Mouse (Mus musculus) E14TG2a.4 (cell line): ENCODE measurements at regions not wholly inside any gene's neighbourhood (a gene's known extent, or its start where the extent isn't known, plus 50 kb on each side); places are given as distances from the start of the nearest gene placed in this dataset.
"Not testable (repeated sequence)": the region's sequence is repeated elsewhere in the genome, so short reads cannot be mapped to it uniquely, and the experiment has no call there.

Source experiments
- H3K27me3 ChIP-seq: 2 replicates; pipeline ENCODE4 v1.6.1; 2014; ENCODE audit warnings: low read length, control low read depth; ENCODE audit not compliant: insufficient read depth
- H3K36me3 ChIP-seq: 2 replicates; pipeline ENCODE4 v1.6.1; 2014; ENCODE audit warnings: low read length, control low read depth; ENCODE audit not compliant: insufficient read depth
- H3K4me1 ChIP-seq: replicated peaks from 2 replicates; pipeline ENCODE4 v1.6.1; 2014; ENCODE audit warnings: low read depth, low read length, control low read depth
- H3K4me3 ChIP-seq: replicated peaks from 2 replicates; pipeline ENCODE4 v1.5.1; 2014; ENCODE audit warnings: mild to moderate bottlenecking, low read length
- H3K9me3 ChIP-seq: 2 replicates; pipeline ENCODE4 v1.6.1; 2014; ENCODE audit warnings: low read length, control low read depth
- CTCF ChIP-seq: conservative IDR thresholded peaks from 2 replicates; pipeline ENCODE4 v1.5.1; 2014; ENCODE audit warnings: low read length
- NANOG ChIP-seq: IDR thresholded peaks from 2 replicates; pipeline ENCODE4 v1.6.1; 2014; ENCODE audit warnings: borderline replicate concordance, low read length, mixed read lengths
- POU5F1 ChIP-seq: IDR thresholded peaks from 2 replicates; pipeline ENCODE4 v1.6.1; 2014; ENCODE audit warnings: low read length, borderline replicate concordance

DNA sequence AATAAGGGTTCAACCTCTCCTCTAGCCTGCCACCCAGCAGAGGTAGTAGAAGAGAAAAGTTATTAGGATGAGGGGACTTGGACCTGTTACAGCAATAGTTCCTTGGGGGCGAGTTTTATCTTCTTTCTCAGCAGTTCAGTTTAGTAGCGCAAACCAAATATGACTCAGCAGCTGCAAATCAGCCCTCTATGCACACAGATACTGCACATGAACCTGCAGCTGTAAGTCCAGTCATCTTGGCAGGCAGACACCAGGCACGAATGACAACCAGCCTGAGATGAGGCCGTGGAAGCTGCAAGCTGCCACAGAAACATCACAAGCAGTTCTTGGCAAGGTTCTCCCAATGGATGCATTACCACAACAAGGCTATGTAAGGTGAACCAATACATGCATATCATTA, 327.0 kb upstream of the Akr1e1 start:
- 0 out of 2 replicates have a peak, but pooled peaks cover 5% of the 10 kb centered on the region for H3K9me3 ChIP-seq
- TF ChIP-seq CTCF, result no peak
- TF ChIP-seq NANOG, result no peak
- TF ChIP-seq POU5F1, result no peak
- H3K4me1 ChIP-seq, result no peaks in the 10 kb centered on the region
- H3K4me3 ChIP-seq, result no peak overlapping the region
- H3K27me3 ChIP-seq, result no peaks in the 10 kb centered on the region
- no peaks in the 10 kb centered on the region for H3K36me3 ChIP-seq

DNA sequence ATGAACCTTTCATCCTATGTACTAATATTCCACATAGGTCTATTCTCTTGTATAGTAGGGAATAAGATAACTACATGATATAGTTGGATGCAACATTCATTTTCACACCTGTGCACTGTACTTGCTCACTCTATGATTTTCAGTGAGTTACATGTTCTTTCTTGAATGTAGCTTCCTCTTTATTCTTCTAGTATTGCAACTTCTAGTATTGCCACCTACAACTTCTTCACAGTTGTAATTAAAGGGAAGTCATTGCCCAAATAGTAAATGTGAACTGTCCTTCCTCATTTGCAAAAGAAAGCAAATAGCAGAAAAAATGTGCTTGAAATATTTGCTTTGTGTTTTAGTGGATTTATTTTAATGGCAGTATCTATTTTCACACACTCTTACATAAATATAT, 330.9 kb upstream of the Akr1e1 start:
- H3K4me1 ChIP-seq, result no peaks in the 10 kb centered on the region
- H3K36me3 ChIP-seq, result no peaks in the 10 kb centered on the region
- H3K27me3 ChIP-seq, result no peaks in the 10 kb centered on the region
- H3K9me3 ChIP-seq, result 0 out of 2 replicates have a peak, but pooled peaks cover 5% of the 10 kb centered on the region
- TF ChIP-seq NANOG, result no peak
- no peak overlapping the region for H3K4me3 ChIP-seq

DNA sequence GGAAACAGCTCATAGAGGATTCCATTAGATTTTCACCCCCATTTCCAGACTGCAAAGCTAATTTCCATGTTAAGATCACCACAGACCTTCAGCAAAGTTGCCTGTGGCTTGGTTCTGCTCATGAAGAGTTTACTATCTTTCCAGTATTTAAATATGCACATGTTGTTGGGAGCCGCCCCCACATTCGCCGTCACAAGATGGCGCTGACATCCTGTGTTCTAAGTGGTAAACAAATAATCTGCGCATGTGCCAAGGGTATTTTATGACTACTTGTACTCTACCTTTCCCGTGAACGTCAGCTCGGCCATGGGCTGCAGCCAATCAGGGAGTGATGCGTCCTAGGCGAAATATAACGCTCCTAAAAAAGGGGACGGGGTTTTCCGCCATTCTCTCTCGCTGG, 333.5 kb upstream of the Akr1e1 start:
- not testable (repeated sequence) for H3K4me3 ChIP-seq, H3K9me3 ChIP-seq, H3K4me1 ChIP-seq, H3K27me3 ChIP-seq, H3K36me3 ChIP-seq

DNA sequence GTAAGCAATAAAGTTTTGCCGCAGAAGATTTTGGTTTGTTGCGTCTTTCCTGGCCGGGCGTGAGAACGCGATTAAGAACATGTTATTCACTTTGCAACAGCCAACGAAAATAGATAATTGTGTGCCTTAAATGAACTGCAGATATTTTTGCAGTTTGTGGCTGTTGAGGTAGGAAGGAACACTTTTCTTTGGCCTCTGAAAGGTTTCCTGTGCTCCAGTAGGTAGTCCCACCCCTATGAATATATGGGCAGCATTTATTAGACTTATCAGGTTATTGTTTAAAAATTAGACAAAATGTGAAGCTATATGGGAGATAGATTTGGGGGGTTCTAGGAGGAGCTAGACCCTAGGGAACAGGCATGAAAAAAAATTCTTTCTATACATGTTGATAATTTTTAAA, 334.1 kb upstream of the Akr1e1 start:
- Histone ChIP-seq H3K36me3 (no peaks in the 10 kb centered on the region), H3K4me3 (no peak overlapping the region), H3K9me3 (0 out of 2 replicates have a peak, but pooled peaks cover 4% of the 10 kb centered on the region), H3K4me1 (0 out of 2 replicates have a peak, but pooled peaks cover 3% of the 10 kb centered on the region), H3K27me3 (no peaks in the 10 kb centered on the region)
- TF ChIP-seq CTCF (no peak), NANOG (no peak), POU5F1 (no peak)

DNA sequence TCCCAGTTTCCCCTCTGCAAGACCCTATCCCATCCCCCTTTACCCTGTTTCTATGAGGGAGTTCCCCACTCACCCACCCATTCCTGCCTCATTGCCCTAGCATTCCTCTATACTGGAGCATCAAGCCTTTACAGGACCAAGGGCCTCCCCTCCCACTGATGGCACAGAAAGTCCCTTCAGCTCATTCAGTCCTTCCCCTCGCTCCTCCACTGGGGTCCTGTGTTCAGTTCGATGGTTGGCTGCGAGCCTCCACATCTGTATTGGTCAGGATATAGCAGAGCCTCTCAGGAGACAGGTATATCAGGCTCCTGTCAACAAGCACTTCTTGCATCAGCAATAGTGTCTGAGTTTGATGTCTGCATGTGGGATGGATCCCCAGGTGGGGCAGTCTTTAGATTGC, 346.4 kb upstream of the Akr1e1 start:
- H3K36me3 ChIP-seq, result no peaks in the 10 kb centered on the region
- no peak overlapping the region for H3K4me3 ChIP-seq
- no peak for TF ChIP-seq POU5F1
- TF ChIP-seq NANOG, result no peak
- TF ChIP-seq CTCF, result no peak
- H3K9me3 ChIP-seq, result peaks cover 9% of the 10 kb centered on the region
- H3K4me1 ChIP-seq, result no peaks in the 10 kb centered on the region
- no peaks in the 10 kb centered on the region for H3K27me3 ChIP-seq

DNA sequence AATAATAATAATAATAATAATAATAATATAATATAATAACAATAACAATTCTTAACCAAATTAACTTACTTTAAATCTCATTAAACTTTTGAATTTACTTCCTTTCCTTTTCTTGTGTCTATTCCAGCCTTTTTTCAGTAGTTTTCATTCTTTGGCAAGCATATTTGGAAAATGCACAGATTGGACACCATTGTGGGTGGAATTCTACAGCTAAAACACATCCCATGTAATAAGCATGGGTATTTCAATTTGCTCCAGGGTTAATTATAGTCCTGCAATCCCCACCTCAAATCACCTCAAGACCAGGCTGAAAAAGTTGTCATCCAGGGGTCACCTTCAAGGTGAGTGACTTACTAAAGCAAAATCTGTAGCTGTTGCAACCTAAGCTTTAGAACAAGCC, 355.9 kb upstream of the Akr1e1 start:
- H3K36me3 ChIP-seq, result no peaks in the 10 kb centered on the region
- no peaks in the 10 kb centered on the region for H3K4me1 ChIP-seq
- no peak overlapping the region for H3K4me3 ChIP-seq
- no peaks in the 10 kb centered on the region for H3K9me3 ChIP-seq
- TF ChIP-seq NANOG (no peak), POU5F1 (no peak), CTCF (no peak)
- H3K27me3 ChIP-seq, result no peaks in the 10 kb centered on the region

DNA sequence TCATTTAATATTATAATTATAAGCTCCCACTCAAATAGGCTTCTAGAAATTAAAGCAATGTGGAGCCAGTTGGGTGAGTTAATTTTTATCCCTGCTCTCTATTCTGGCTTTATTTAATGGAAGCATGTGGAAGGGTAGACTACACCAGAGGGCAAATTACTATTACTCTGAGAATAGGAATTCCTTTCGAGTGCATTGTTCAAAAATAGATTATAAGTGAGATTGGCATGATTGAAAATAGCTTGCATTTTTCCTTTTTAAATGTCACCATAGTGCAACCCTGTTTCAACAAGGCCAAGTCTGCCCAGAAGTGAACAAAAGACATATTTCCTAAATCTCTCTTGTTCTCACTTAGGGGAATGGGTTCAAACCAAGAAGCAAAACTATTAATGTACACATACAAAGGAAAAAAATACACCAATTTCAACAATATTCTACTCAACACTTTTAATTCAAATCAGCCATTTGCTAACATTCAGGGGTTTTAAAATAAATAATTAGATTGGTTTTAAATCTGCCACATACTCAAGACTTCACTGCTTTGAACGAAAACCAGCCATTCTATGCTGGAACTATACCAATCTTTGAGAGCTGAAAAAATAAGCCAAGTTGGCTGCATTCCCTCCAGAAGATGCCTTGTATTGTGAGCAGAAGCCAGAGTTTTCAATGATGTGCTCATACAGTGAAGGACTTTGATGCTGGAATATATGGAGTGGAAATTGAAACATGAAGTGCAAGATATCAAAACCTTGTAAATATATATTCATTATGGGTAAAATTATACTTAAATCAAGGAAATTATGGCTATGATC, 361.3 kb upstream of the Akr1e1 start:
- Histone ChIP-seq H3K4me3 (no peak overlapping the region), H3K4me1 (no peaks in the 10 kb centered on the region), H3K36me3 (no peaks in the 10 kb centered on the region), H3K9me3 (no peaks in the 10 kb centered on the region), H3K27me3 (no peaks in the 10 kb centered on the region)
- TF ChIP-seq CTCF, result no peak
- no peak for TF ChIP-seq NANOG
- TF ChIP-seq POU5F1, result no peak

DNA sequence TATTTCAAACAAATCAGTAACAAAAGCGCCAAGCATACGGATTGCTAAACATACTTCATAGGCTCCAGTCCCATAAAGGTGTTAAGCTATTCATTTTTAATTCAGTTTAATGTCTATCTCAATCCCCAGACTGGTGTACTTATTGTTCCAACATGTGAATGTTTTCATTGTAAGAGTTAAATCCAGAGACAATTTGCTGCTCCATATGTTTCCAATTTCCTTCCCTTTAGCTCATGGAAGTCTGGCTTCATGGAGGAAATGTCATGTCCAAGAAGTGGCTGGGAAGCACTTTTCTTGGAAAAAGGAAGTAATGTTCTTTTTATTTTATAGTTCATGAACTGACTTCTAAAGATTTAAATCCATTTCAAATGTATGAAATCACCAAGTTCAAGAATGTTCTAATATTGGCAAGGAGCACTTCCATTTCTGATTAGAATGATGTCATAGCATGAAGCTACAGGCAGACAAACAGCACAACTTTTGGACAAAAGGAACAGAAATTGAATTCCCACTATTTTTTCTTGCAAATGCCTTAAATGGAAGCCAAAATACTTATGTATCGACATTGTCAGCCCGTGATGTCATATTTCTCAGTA, 362.6 kb upstream of the Akr1e1 start:
- Histone ChIP-seq H3K9me3 (no peaks in the 10 kb centered on the region), H3K4me1 (no peaks in the 10 kb centered on the region), H3K27me3 (no peaks in the 10 kb centered on the region), H3K4me3 (no peak overlapping the region), H3K36me3 (no peaks in the 10 kb centered on the region)
- TF ChIP-seq NANOG, result no peak
- no peak for TF ChIP-seq CTCF
- TF ChIP-seq POU5F1, result no peak

DNA sequence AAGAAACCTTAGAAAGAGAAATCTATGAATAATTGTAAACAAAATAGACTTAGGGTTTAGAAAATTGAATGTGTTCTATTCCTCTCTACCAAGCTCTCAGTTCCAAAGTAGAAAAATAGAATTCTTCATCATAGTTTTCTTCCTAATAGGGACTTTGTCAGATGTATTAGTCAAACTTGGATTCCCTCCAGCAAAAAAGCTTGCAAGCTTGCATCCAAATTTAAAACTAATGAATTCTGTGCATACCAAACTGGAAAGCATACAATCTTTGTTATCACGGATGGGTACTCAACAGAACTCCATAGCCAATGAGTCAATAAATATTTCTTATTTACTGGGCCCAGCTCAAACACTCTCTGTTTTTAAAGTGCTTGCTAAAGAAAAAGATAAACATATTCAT, 383.9 kb upstream of the Akr1e1 start:
- H3K4me1 ChIP-seq, result no peaks in the 10 kb centered on the region
- no peak for TF ChIP-seq POU5F1
- no peak for TF ChIP-seq CTCF
- TF ChIP-seq NANOG, result no peak
- H3K27me3 ChIP-seq, result no peaks in the 10 kb centered on the region
- H3K36me3 ChIP-seq, result no peaks in the 10 kb centered on the region
- H3K9me3 ChIP-seq, result peaks cover 16% of the 10 kb centered on the region
- H3K4me3 ChIP-seq, result no peak overlapping the region
